Mouse (Mus musculus): Measurements from ENCODE around the gene Mecom.

- TF ChIP-seq ZC3H11A (IDR thresholded peaks at IDR 0.05; ENCODE audit: borderline replicate concordance, low read depth, low read length) (no peak), CHD2 (IDR thresholded peaks at IDR 0.05; ENCODE audit: low read depth, low read length) (no peak), HCFC1 (IDR thresholded peaks at IDR 0.05; ENCODE audit: borderline replicate concordance, insufficient read depth, low read length) (no peak), MAFK (IDR thresholded peaks at IDR 0.05; ENCODE audit: insufficient read depth, low read depth, low read length) (no peak)
Measured at GRCm38 (mm10) chr3:30441646-30442045, 106.2 kb downstream of the Mecom start.
